Mouse (Mus musculus): ENCODE results near the gene Cnpy4. TPM values are rescaled to one million over a fixed set of nuclear protein-coding genes. Genes with fewer than 3 reads are reported as not detected.
A peak's percentile ranks its signal among the peaks of the same experiment; 100 is the strongest.
"Not testable (repeated sequence)": the region's sequence is repeated elsewhere in the genome, so short reads cannot be mapped to it uniquely, and the experiment has no call there.

Cnpy4 gene
- total and polyA plus RNA-seq, 2 experiments from 2014 or later = 11.0 to 23.4 TPM

GRCm38 (mm10) chr5:138202086-138202485 lies 14.8 kb downstream of the Cnpy4 start:
- ATAC-seq = no peak
- no peak overlapping the region for H3K4me3 ChIP-seq (ENCODE audit: low read length)
- 81% methylated on average over 3 of the region's 3 CpGs for WGBS

GRCm38 (mm10) chr5:138207253-138207652 lies 20.0 kb downstream of the Cnpy4 start:
- no peak for ATAC-seq
- Histone ChIP-seq H3K9me3 (ENCODE audit: low read length) (no peaks in the 10 kb centered on the region), H3K9ac (replicated peaks; ENCODE audit: low read length) (no peak overlapping the region), H3K4me2 (ENCODE audit: low read depth, low read length) (no peak overlapping the region), H3K27ac (no peak overlapping the region), H3K36me3 (ENCODE audit: insufficient read depth, low read length) (no peaks in the 10 kb centered on the region), H3K4me1 (ENCODE audit: insufficient read depth, low read length) (no peaks in the 10 kb centered on the region), H3K27me3 (ENCODE audit: insufficient read depth, low read length) (no peaks in the 10 kb centered on the region), H3K4me3 (ENCODE audit: low read length) (no peak overlapping the region)
- no peak for TF ChIP-seq CTCF (IDR thresholded peaks at IDR 0.05; ENCODE audit: low read depth)
- 96% methylated on average over 1 of the region's 1 CpGs for WGBS
- DNase-seq (ENCODE audit: low spot score) = no peak

More at GRCm38 (mm10) chr5:138202086-138202485, 14.8 kb downstream of the Cnpy4 start:
- no peaks in the 10 kb centered on the region for H3K36me3 ChIP-seq (ENCODE audit: insufficient read depth, low read length)
- no peaks in the 10 kb centered on the region for H3K4me1 ChIP-seq (ENCODE audit: insufficient read depth, low read length)
- H3K4me2 ChIP-seq (ENCODE audit: low read depth, low read length) = no peak overlapping the region
- H3K27ac ChIP-seq = no peak overlapping the region
- H3K9me3 ChIP-seq (ENCODE audit: low read length) = no peaks in the 10 kb centered on the region
- DNase-seq (ENCODE audit: low spot score) = no peak
- no peaks in the 10 kb centered on the region for H3K27me3 ChIP-seq (ENCODE audit: insufficient read depth, low read length)
- no peak for TF ChIP-seq CTCF (IDR thresholded peaks at IDR 0.05; ENCODE audit: low read depth)
- H3K9ac ChIP-seq (replicated peaks; ENCODE audit: low read length) = no peak overlapping the region

- DNase-seq (ENCODE audit: low spot score) (no peak), ATAC-seq (no peak)
- Histone ChIP-seq H3K4me1 (ENCODE audit: insufficient read depth, low read length) (no peaks in the 10 kb centered on the region), H3K27me3 (ENCODE audit: insufficient read depth, low read length) (no peaks in the 10 kb centered on the region), H3K9ac (replicated peaks; ENCODE audit: low read length) (no peak overlapping the region), H3K9me3 (ENCODE audit: low read length) (no peaks in the 10 kb centered on the region), H3K4me2 (ENCODE audit: low read depth, low read length) (no peak overlapping the region), H3K27ac (no peak overlapping the region), H3K4me3 (ENCODE audit: low read length) (no peak overlapping the region), H3K36me3 (ENCODE audit: insufficient read depth, low read length) (no peaks in the 10 kb centered on the region)
- WGBS = 83% methylated on average over 4 of the region's 4 CpGs
- no peak for TF ChIP-seq CTCF (IDR thresholded peaks at IDR 0.05; ENCODE audit: low read depth)
Measured at GRCm38 (mm10) chr5:138207873-138208272, 20.6 kb downstream of the Cnpy4 start.

GRCm38 (mm10) chr5:138216632-138217031 lies 29.3 kb downstream of the Cnpy4 start:
- H3K4me2 ChIP-seq (ENCODE audit: low read depth, low read length); H3K4me3 ChIP-seq (ENCODE audit: low read length); H3K27ac ChIP-seq; H3K36me3 ChIP-seq (ENCODE audit: insufficient read depth, low read length); DNase-seq (ENCODE audit: low spot score); ATAC-seq; H3K9ac ChIP-seq (replicated peaks; ENCODE audit: low read length); H3K4me1 ChIP-seq (ENCODE audit: insufficient read depth, low read length); H3K27me3 ChIP-seq (ENCODE audit: insufficient read depth, low read length); H3K9me3 ChIP-seq (ENCODE audit: low read length): not testable (repeated sequence)
- 96% methylated on average over 13 of the region's 13 CpGs for WGBS

- no peak for TF ChIP-seq CTCF (IDR thresholded peaks at IDR 0.05; ENCODE audit: low read depth)
- ATAC-seq (no peak), DNase-seq (ENCODE audit: low spot score) (no peak)
- Histone ChIP-seq H3K4me2 (ENCODE audit: low read depth, low read length) (no peak overlapping the region), H3K36me3 (ENCODE audit: insufficient read depth, low read length) (no peaks in the 10 kb centered on the region), H3K9me3 (ENCODE audit: low read length) (no peaks in the 10 kb centered on the region), H3K9ac (replicated peaks; ENCODE audit: low read length) (no peak overlapping the region), H3K4me3 (ENCODE audit: low read length) (no peak overlapping the region), H3K27me3 (ENCODE audit: insufficient read depth, low read length) (no peaks in the 10 kb centered on the region), H3K27ac (no peak overlapping the region), H3K4me1 (ENCODE audit: insufficient read depth, low read length) (no peaks in the 10 kb centered on the region)
- WGBS = 77% methylated on average over 2 of the region's 2 CpGs
Measured at GRCm38 (mm10) chr5:138219864-138220263, 32.6 kb downstream of the Cnpy4 start.

GRCm38 (mm10) chr5:138222111-138222510 lies 34.8 kb downstream of the Cnpy4 start:
- Histone ChIP-seq H3K4me1 (ENCODE audit: insufficient read depth, low read length) (no peaks in the 10 kb centered on the region), H3K9me3 (ENCODE audit: low read length) (no peaks in the 10 kb centered on the region), H3K9ac (replicated peaks; ENCODE audit: low read length) (no peak overlapping the region), H3K4me2 (ENCODE audit: low read depth, low read length) (no peak overlapping the region), H3K27me3 (ENCODE audit: insufficient read depth, low read length) (no peaks in the 10 kb centered on the region), H3K27ac (no peak overlapping the region), H3K4me3 (ENCODE audit: low read length) (no peak overlapping the region), H3K36me3 (ENCODE audit: insufficient read depth, low read length) (no peaks in the 10 kb centered on the region)
- TF ChIP-seq CTCF (IDR thresholded peaks at IDR 0.05; ENCODE audit: low read depth) = peak; percentile 85
- WGBS = 25% methylated on average over 4 of the region's 4 CpGs
- ATAC-seq (no peak), DNase-seq (ENCODE audit: low spot score) (peak; percentile 78)

GRCm38 (mm10) chr5:138223287-138223686 lies 36.0 kb downstream of the Cnpy4 start:
- TF ChIP-seq CTCF (IDR thresholded peaks at IDR 0.05; ENCODE audit: low read depth) = no peak
- no peaks in the 10 kb centered on the region for H3K9me3 ChIP-seq (ENCODE audit: low read length)
- H3K4me2 ChIP-seq (ENCODE audit: low read depth, low read length) = no peak overlapping the region
- no peaks in the 10 kb centered on the region for H3K4me1 ChIP-seq (ENCODE audit: insufficient read depth, low read length)
- no peaks in the 10 kb centered on the region for H3K36me3 ChIP-seq (ENCODE audit: insufficient read depth, low read length)
- DNase-seq (ENCODE audit: low spot score) = no peak
- no peak for ATAC-seq
- 60% methylated on average over 3 of the region's 3 CpGs for WGBS
- H3K9ac ChIP-seq (replicated peaks; ENCODE audit: low read length) = no peak overlapping the region
- no peaks in the 10 kb centered on the region for H3K27me3 ChIP-seq (ENCODE audit: insufficient read depth, low read length)
- no peak overlapping the region for H3K27ac ChIP-seq
- H3K4me3 ChIP-seq (ENCODE audit: low read length) = no peak overlapping the region

All from hindbrain, postnatal 0 days (tissue).